Mouse (Mus musculus) mesoderm, embryonic 11.5 days (tissue): ENCODE data around the gene Rnf150.

Experiments used
- DNase-seq: peaks from one replicate; pipeline ENCODE4 v3.0.0-alpha.2; 2012; ENCODE audit warnings: low read depth, low spot score

Rnf150 gene

DNA sequence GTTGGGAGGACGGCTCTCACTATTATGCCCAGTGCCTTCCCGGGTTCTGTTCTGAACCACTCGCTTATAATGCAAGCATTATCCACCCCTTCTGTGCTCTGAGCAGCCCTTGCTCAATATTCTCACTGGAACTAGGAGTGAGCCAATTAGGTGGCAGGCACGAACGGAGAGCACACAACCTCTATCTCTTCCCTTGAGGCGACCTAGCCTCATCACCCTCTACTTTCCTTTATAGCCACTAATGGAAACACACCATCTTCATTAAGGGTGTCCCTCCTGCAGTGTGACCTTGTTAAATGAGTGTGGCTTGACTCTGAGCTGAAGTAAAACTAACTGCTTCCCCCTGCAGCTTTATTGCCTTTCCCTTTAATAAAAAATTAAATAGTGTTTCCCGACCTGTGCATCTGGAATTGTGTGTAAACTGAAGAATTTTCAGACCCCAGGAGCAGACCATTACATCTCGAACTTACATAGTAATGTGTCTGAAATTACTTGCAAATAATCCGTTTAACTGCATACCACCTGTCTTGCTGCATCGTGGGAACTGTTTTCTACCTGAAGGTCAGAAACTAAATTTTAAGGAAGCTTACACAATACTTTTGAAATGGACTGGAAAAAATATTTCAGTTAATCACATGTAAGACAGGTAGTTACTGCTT lies 26.0 kb downstream of the Rnf150 start:
- DNase-seq = no peak

DNA sequence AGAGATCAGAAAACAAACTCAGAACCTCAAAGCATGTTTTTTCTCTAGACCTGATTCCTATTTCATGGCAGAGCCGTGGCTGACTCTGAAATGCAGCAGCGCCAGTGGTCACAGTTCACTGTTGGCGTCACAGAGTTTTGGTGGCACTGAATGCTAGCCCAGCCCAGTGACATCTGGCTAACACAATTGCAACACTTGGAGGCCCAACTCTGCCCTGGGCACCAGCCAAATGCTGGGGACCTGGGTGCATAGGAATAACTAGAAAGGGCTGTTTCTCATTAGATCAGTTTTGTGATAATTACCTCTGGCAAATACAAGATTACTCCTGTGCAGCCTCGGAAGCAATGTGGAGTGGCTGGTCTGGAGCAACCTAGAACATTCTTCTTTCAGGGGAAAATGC lies 31.9 kb downstream of the Rnf150 start:
- no peak for DNase-seq

DNA sequence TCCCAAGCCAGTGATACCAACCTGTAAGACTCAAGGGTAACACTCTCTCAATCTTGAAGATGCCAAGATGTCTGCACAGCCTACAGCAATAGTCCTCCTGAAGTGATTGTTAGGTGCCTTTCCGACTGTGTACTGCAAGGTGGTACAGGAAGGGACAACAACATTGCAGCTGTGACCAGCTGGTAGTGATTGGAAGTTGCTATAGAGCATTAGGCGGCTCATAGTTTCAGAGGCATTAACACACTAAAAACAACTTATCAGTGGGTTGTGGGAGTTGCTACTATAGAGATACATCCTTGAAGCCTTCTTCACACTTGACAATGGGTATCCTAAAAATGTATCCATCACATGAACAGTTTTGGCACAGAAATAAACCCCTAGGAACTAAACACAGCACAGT lies 33.6 kb downstream of the Rnf150 start:
- DNase-seq = no peak

DNA sequence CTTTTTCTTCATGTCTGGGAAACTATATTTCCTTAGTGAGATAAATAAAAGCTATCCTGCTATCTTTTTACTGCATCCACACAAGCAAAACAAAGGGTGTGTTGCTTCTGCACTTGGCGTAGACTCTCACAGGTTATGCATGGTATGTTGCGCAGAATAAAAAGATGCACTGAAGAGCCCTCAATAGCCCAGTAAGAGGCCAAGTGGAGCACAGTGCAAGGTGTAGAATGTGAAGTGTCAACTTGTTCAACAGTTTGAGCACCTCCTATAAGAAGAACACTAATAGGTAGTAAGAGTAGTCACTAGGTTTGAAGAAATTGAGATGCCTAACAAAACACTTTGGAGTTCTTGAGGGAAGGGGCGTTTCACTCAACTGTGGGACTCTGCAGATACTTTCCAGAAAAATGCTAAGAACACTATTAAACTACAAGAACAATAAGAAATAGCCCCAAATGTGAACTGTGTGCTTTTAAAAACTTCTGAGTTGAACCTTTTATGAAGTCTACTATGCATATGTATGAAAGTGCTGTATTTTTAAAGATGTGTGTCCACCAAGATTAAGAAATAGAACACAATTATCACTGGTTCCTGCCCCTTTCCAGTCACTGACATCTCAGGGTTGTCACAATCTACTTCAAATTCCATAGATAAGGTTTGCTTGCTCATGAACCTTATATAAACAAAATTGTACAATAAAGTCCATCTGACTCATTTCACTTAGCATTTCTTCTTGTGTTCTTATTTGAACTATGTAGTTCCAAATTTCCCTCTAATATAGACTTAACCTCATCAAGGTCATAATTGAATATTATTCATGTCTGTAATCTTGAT lies 34.7 kb downstream of the Rnf150 start:
- no peak for DNase-seq

DNA sequence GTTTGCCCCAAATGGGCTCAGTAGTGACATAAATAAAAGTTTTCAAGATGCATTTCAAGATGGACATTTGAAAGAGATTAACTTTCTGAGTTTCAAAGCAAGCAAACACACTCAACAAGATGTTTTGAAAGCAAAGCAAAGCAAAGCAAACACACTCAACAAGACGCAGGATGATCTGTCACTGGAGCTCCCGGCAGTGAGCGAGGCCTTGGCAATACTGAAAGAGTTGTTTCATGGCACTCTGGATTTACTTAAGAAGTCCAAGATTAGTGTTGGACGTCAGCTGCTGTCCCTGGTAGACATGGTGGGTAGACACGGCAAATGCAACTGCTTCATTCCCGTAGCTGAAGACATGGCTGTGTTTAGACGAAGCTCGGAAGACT lies 35.3 kb downstream of the Rnf150 start:
- no peak for DNase-seq

DNA sequence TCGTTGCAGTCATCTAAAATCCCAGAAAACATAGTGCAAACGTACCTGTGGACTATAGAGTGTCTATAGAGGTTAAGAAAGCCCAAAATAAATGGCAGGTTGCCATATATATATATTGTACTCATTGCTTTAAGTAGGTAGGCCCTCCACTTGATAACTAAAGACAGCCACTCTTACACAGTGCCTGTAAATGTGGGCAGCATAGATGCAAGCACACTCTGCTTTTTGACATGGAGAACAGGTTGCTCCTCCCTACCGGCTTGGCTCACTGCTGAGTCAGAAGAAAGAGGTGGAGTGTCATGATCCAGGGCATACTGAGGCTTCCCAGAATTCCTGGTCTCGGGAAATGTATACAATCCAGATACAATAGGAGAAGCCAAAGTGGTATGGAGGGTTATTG lies 37.8 kb downstream of the Rnf150 start:
- DNase-seq = no peak

DNA sequence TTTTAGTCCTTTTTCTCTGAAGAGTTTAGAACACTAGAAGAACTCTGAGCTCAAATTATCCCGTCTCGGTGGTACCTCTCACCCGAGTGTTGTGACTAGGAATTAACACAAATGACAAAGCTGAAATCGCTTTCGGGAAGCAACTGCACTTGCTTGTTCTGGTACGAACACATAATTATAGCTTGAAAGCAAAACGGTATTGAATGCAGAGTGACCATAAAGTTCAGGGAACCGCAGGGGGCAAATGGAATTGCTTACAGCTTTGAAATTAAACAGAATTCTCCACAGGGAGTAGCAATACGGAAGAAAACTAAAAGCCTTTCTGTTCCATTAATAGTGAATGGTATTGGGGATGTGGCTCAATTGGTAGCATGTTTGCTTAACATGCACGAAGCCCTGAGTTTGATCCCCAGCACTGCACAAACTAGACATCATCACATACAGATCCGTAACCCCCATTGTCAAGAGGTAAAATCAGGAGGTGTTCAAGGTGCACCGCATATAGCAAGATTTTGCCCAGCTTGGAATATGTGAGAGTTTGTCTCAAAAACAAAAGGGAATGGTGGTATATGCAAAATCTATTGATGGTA lies 38.5 kb downstream of the Rnf150 start:
- DNase-seq = no peak

DNA sequence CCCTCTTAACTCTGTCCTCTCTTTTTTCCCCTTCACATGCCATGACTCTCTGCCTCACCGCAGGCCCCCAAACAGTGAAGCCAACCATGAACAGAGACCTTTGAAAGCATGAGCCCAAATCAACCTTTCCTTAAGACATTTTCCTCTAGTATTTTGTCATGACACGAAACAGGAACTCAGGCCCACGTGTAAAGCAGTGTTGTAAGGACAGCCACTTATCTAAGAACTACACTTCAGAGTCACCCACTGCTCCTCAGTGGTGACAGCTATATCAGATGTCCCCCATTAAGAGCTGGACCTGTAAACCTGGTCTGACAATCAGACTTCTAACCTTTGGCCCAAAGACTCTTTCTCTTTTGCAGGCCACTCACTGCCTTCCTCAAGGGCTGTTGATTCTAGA lies 40.3 kb downstream of the Rnf150 start:
- no peak for DNase-seq

DNA sequence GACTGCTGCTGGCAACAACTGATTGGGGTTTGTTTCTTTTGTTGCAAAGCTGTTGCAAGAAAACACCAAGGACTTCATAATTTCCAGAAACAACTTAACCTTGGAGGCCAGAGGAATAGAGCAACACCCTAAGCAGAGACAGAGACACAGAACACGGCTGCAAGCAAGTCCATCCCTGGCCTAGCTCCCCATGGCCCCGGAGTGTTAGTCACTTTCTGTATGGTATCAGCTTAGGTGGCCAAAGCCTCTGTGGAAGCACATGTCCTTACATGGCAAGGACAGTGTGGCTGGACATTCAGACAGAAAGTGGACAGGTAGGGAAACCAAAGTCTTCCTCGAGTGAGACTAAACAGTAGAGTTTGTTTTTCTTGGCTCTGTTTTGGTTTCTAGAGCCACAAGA lies 44.1 kb downstream of the Rnf150 start:
- DNase-seq = no peak

DNA sequence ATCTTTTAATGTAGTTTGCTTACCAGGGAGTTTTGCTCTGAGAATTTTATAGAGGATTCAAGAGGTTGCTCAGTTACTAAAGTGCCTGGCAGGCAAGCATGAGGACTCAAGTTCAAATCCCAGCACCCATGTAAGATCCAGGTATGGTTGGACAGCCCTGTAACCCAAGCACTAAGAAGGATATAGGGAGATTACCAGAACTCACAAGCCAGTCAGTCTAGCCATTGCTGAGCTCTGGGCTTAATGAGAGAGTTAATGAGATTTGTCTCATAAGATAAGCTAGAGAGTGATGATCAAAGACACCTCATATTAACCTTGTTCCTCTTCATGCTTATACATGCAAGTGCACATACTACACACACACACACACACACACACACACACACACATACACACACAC lies 48.3 kb downstream of the Rnf150 start:
- no peak for DNase-seq

DNA sequence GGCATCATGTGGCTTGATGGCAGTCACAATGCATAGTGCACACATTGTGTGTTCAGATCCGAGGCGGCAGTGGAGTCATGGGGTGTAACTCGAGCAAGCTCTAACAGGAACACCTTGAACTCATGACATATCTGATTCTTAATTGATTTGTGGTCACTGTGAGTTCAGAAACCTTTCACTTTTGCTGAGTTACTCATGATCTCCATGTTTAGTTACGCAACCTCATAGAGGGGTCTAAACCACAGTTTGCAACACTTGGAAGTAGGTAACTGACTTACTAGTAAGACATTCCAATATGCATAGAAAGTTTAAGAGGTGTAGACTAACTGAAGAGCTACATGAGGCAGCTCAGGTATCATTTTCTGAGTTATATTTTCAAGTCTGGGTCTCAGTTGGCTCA lies 49.1 kb downstream of the Rnf150 start:
- no peak for DNase-seq

DNA sequence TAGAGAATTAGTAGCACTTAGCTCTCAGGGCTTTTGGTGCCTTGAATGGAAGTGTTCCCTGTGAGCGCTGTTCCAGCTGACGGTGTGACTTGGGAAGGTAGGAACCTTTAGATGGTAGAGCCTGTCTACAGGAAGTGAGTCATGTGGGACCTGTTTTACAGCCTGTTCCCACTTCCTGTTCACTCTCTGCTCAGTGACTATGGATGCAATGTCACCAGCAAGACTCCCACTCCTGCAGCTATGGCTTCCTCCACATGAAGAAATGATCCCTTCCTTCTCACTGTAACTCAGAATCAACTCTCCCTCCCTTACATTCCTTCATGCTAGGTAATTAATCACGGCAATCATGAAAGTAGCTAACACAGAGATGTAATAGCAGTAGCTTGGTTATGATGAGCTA lies 51.4 kb downstream of the Rnf150 start:
- DNase-seq = no peak

DNA sequence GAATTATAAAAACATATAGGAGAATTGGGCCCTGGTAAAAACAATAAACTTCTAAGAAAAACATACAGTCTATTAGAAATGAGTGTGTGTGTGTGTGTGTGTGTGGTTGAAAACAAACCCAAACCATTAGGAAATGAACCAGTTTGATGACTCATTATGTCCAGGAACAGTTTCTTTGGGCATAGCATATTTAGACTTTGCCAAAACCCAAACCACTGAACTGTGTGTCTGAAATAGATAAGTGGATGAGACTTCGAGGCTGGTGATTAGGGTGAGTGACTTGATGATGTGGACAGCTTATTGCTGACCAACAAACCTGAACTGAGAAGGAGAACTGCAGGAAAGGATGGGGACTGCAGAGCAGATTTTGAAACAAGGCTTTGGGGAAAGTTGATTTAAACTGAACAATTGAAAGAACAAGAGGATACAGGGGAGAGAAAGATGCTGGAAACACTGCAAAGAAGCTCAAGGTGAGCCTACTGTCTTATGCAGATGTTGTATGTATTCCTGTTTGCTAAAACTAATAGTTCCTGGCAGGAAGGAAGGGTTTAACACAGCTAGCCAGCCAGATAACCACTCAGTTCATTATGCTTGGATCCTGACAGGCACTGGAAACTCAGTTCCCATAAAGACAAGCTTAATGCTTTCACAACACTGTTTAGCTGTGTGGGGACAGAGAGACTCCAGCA lies 53.8 kb downstream of the Rnf150 start:
- no peak for DNase-seq

DNA sequence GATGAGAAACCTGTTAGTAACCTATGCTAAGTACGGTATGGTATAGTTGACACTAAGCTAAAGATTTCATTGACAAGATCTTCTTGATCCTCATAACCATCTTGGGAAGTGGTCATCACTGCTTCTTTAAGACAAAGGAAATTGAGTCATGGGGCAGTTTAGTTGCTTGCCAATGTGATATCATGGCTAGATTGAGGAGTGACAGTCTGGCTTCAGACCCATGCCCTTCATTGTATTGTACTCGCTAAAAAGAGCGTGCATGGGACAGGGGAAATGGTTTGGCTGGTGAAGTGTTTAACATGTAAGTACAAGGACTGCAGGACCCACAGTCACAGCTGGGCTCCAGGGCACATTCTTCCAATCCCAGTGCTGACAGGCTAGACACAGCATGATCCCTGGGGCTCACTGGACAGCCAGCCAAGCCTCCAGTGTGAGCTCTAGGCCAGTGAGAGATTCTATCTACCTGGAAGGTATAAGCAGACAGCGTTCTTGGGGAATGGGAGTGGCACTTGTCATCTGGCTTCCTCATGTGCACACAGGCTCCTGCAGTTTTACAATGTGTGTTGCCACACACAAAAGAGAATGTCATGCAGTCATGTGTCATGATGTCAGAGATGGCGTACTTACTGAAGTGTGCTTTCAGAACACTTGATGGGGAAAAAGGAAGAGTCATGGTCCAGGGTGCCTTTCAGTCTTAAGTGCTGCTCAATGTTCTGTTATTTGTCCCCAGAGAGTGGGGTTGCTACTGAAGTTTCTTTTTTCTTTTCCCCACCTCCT lies 54.6 kb downstream of the Rnf150 start:
- DNase-seq = no peak

DNA sequence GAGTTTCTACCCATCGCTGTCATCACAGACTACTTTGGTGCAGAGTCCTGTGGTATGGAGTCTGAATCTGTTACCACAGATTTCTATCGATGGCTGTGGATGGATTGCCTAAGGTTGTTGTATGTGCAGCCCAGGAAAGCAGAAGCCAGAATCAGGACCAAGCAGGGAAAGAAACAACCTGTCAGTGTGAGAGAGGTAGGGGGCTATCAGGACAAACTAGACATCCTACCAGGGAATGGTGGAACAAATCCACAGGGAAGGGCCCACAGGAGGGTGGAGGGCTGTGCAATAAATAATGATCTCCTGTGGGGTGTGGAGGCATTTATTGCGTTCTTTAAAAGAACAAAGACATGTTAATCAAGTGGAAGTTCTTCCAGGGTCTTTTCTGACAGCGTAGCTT lies 56.5 kb downstream of the Rnf150 start:
- DNase-seq = no peak

DNA sequence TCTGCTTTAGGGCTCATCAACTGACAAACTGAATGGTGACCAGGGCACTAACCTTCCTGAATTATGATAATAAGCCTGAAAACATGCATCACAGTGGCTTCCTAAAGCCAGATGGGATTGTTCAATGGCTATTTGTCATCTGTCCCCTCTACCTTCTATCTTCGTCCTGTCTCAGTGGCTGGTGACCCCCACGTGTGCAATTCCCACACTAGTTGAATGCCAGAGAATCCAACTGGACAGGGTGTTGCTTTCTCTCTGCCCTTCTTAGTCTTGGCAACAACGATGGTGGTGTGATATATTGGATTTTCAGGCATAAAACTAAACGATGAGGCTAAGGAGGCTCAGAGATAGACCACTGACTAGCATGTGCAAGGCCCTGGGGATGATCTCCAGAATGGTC lies 57.0 kb downstream of the Rnf150 start:
- peak; percentile 29 for DNase-seq

DNA sequence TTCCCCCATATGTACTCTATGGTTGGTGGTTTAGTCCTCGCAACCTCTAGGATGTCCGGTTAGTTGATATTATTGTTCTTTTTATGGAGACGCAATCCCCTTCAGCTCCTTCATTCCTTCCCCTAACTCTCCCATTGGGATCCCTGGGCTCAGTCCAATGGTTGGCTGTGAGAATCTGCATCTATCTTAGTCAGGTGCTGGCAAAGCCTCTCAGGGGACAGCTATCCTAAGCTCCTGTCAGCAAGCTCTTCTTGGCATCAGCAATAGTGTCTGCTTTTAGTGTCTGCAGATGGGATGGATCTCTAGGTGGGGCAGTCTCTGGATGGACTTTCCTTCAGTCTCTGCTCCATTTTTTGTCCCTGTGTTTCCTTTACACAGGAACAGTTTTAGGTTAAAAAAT lies 62.1 kb downstream of the Rnf150 start:
- no peak for DNase-seq

DNA sequence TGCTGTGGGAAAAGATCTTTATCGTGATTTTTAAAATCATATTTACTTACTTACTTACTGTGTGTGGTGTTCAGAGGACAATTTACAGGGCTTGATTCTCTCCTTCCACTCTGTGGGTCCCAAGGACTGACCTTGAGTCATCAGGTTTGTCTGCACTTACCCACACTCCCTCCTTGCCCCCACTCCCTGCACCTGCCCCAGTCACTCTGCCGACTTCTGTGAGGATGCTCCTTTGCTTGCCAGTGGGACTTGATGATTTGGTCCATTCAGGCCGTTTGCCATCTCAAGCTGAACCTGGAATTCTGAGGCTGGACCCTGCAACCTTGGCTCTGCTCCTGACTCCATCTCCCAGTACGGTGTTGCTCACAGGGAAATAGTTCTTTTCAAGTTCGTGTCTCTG lies 63.4 kb downstream of the Rnf150 start:
- no peak for DNase-seq

DNA sequence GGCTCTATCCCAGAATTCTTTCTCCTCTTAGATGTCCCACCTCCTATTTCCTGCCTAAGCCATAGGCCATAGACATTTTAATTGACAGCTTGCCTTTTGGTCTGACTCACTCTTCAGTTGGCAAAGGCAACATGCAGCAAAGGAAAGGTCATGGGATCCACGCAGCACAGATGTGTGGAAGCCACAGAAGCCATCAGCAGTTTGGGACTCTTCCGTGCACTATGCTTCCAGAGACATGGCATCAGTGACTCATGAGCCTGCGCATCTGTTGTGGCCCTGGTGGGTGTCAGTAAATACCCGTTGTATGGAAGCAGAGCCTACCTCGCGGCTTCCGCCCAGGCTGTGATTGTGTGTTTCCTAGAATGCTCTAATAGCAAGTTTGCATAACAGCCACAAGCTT lies 68.4 kb downstream of the Rnf150 start:
- no peak for DNase-seq

DNA sequence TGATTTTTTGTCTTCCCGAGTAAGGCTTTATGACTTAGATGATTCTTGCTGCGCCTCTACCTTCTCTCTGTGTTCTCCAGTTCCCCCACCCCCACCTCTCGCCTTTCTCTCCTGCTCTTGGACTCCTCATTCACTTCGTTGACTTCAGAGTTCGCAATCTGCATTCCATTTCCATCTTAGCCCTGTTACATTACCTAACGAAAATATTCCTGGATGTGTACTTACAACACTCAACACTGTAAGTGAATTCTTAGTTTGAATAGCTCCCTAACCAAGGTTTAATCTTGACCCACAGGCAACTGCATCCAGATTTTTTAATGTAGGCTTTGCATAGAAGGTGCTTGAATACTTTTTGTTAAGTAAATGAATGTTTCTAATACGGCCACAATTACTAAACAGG lies 73.0 kb downstream of the Rnf150 start:
- no peak for DNase-seq

DNA sequence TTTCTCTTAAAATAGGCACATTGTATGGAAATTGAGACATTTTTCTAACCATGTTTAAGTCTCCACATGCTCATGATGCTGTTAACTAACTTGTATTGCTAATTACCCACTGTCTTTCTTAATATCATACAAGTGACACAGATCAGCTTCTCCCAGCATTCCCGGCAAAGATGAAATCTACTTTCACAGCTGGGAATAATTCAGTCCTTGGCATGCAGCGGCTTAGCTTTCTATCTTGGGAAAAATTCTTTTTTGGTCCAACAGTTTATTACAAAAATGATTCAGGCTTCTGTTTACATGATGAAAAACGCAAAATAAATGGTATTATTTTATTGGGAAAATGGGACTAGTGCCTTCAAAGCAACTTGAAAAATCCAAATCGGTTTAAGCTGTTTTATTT lies 73.7 kb downstream of the Rnf150 start:
- DNase-seq = no peak

DNA sequence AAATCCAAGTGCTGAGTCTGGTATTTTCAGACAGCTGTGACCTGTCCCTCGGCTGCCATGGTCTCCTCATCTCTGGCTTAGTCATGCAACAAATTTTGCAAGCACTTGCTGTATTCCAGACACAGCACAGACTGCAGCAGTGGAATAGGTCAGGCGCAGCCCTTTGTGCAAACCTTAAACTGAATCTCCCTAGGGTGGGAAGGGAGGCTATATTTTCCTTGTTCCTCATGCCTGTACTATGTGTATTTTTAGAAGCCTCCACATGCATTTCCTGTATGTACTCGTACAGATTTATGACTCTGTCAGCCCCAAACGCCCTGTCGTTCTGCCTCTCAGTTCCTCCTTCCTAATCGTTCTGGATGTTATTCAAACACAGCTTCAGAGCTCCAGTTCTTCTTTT lies 76.8 kb downstream of the Rnf150 start:
- peak; percentile 42 for DNase-seq
